Mouse (Mus musculus): ENCODE results near the gene Abi1. TPM values are rescaled to one million over a fixed set of nuclear protein-coding genes. Genes with fewer than 3 reads are reported as not detected.

Abi1 gene
- polyA plus RNA-seq, 1 experiment: 22.0 TPM

DNA sequence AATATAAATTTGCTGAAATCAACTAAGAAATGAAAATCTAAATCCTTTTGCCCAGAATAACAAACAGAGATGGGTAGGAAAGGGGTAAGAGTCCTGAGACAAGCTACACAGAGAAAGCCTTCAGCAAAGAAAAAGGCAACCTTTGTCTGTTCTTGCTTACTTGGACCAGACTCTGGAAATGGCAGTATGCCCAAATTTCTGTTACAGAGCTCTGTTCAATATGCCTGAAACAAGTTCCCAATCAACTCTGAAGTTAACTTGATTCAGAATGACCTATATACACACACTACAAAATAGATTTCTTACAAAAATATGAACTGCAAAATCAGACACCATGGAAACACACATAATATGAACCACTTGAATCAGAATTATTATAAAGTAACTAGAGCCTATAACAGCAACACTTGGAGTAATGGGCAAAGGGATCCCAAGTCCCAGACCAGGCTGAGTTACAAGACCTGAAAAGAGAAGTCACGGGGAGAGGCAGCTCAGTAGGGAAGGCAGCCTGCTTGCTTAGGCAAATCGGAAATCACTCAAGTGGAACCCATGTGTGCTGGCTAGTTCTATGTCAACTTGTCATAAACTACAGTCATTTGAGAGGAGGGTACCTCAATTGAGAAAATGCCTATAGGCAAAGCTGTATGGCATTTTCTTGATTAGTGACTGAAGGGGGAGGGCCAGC, 53.9 kb downstream of the Abi1 start:
- peaks cover 100% of the 10 kb centered on the region for H3K79me2 ChIP-seq (ENCODE audit: control insufficient read depth, insufficient read depth)
- no peaks in the 10 kb centered on the region for H3K27me3 ChIP-seq (ENCODE audit: control insufficient read depth, insufficient read depth, insufficient read length)
- no peak for TF ChIP-seq MYOG (IDR thresholded peaks at IDR 0.05; ENCODE audit: control insufficient read depth, extremely low read depth, insufficient read length)
- no peak for TF ChIP-seq CTCF (IDR thresholded peaks at IDR 0.05; ENCODE audit: control insufficient read depth, insufficient read depth, insufficient read length)
- no peak for TF ChIP-seq MAX (IDR thresholded peaks at IDR 0.05)
- no peak for TF ChIP-seq CEBPB (IDR thresholded peaks at IDR 0.05; ENCODE audit: low read depth)
- TF ChIP-seq USF1 (IDR thresholded peaks at IDR 0.05; ENCODE audit: low read depth): no peak
- no peak for TF ChIP-seq FOSL1 (IDR thresholded peaks at IDR 0.05; ENCODE audit: insufficient read depth, low read length, poor library complexity, severe bottlenecking)
- no peak for TF ChIP-seq MYOD1 (IDR thresholded peaks at IDR 0.05; ENCODE audit: control insufficient read depth, insufficient read length, low read depth)
- H3K79me3 ChIP-seq (ENCODE audit: low read depth): peaks cover 76% of the 10 kb centered on the region
- no peak overlapping the region for H3ac ChIP-seq (ENCODE audit: control insufficient read depth, insufficient read length, low read depth)
- H3K36me3 ChIP-seq (ENCODE audit: control insufficient read depth, insufficient read depth): no peaks in the 10 kb centered on the region
- no peak overlapping the region for H3K4me3 ChIP-seq (ENCODE audit: insufficient read depth, poor library complexity, severe bottlenecking)

- Histone ChIP-seq H3K79me2 (ENCODE audit: control insufficient read depth, insufficient read depth) (peaks cover 99% of the 10 kb centered on the region), H3K27me3 (ENCODE audit: control insufficient read depth, insufficient read depth, insufficient read length) (no peaks in the 10 kb centered on the region), H3K36me3 (ENCODE audit: control insufficient read depth, insufficient read depth) (no peaks in the 10 kb centered on the region), H3K4me3 (ENCODE audit: insufficient read depth, poor library complexity, severe bottlenecking) (no peak overlapping the region), H3ac (ENCODE audit: control insufficient read depth, insufficient read length, low read depth) (no peak overlapping the region), H3K79me3 (ENCODE audit: low read depth) (peaks cover 65% of the 10 kb centered on the region)
- peak; percentile 58 for TF ChIP-seq CEBPB (IDR thresholded peaks at IDR 0.05; ENCODE audit: low read depth)
- TF ChIP-seq MYOD1 (IDR thresholded peaks at IDR 0.05; ENCODE audit: control insufficient read depth, insufficient read length, low read depth): no peak
Observed at GRCm38 (mm10) chr2:22977387-22977973, 62.6 kb downstream of the Abi1 start.

DNA sequence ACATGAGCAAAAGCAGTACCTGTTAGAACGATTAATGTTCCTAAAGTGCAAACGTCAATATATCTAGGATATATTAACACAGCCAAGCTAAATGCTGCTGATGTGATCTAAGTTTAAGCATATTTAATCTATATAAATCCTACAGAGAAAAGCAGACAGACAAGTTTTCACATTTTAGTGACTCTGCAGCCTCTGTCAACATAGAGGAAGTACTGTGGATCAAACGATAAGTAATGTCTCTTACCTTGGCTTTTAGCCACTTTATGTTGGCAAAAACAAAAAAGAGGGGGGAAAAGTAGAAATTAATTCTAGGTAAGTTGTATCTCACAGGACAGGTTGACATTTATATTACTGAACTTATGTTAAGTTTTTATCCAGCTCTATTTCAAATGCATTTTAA, 77.1 kb downstream of the Abi1 start:
- peaks cover 33% of the 10 kb centered on the region for H3K79me3 ChIP-seq (ENCODE audit: low read depth)
- H3K36me3 ChIP-seq (ENCODE audit: control insufficient read depth, insufficient read depth): peaks cover 31% of the 10 kb centered on the region
- TF ChIP-seq USF1 (IDR thresholded peaks at IDR 0.05; ENCODE audit: low read depth) (no peak), FOSL1 (IDR thresholded peaks at IDR 0.05; ENCODE audit: insufficient read depth, low read length, poor library complexity, severe bottlenecking) (no peak), MAX (IDR thresholded peaks at IDR 0.05) (no peak), MYOD1 (IDR thresholded peaks at IDR 0.05; ENCODE audit: control insufficient read depth, insufficient read length, low read depth) (no peak), MYOG (IDR thresholded peaks at IDR 0.05; ENCODE audit: control insufficient read depth, extremely low read depth, insufficient read length) (no peak), CTCF (IDR thresholded peaks at IDR 0.05; ENCODE audit: control insufficient read depth, insufficient read depth, insufficient read length) (no peak), CEBPB (IDR thresholded peaks at IDR 0.05; ENCODE audit: low read depth) (no peak)
- no peak overlapping the region for H3K4me3 ChIP-seq (ENCODE audit: insufficient read depth, poor library complexity, severe bottlenecking)
- H3K79me2 ChIP-seq (ENCODE audit: control insufficient read depth, insufficient read depth): peaks cover 88% of the 10 kb centered on the region
- H3K27me3 ChIP-seq (ENCODE audit: control insufficient read depth, insufficient read depth, insufficient read length): no peaks in the 10 kb centered on the region
- H3ac ChIP-seq (ENCODE audit: control insufficient read depth, insufficient read length, low read depth): no peak overlapping the region

DNA sequence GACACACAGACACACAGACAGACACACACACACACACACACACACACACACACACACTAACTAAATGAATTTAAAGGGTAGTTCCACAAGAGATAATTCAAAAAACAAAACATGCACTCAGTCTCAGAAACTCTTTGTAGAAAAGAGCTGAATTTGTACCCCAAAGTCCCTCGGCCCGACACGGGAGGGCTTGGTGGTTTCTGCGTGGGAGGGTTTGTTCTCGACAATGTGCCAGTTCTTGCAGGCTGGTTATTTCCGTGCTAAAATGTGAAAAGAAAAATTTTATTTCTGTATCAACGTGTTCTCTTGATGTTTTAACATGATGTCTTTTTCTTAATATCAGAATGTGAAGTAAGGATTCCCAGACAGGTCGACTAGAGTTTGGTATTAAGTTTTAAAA, 77.8 kb downstream of the Abi1 start:
- Histone ChIP-seq H3K27me3 (ENCODE audit: control insufficient read depth, insufficient read depth, insufficient read length) (no peaks in the 10 kb centered on the region), H3K79me2 (ENCODE audit: control insufficient read depth, insufficient read depth) (peaks cover 86% of the 10 kb centered on the region), H3K79me3 (ENCODE audit: low read depth) (peaks cover 33% of the 10 kb centered on the region), H3K4me3 (ENCODE audit: insufficient read depth, poor library complexity, severe bottlenecking) (no peak overlapping the region), H3ac (ENCODE audit: control insufficient read depth, insufficient read length, low read depth) (no peak overlapping the region), H3K36me3 (ENCODE audit: control insufficient read depth, insufficient read depth) (peaks cover 38% of the 10 kb centered on the region)
- TF ChIP-seq CTCF (IDR thresholded peaks at IDR 0.05; ENCODE audit: control insufficient read depth, insufficient read depth, insufficient read length): no peak
- TF ChIP-seq MAX (IDR thresholded peaks at IDR 0.05): no peak
- TF ChIP-seq CEBPB (IDR thresholded peaks at IDR 0.05; ENCODE audit: low read depth): no peak
- TF ChIP-seq MYOG (IDR thresholded peaks at IDR 0.05; ENCODE audit: control insufficient read depth, extremely low read depth, insufficient read length): no peak
- no peak for TF ChIP-seq USF1 (IDR thresholded peaks at IDR 0.05; ENCODE audit: low read depth)
- TF ChIP-seq MYOD1 (IDR thresholded peaks at IDR 0.05; ENCODE audit: control insufficient read depth, insufficient read length, low read depth): no peak
- no peak for TF ChIP-seq FOSL1 (IDR thresholded peaks at IDR 0.05; ENCODE audit: insufficient read depth, low read length, poor library complexity, severe bottlenecking)

GRCm38 (mm10) chr2:22961681-22962080, 78.4 kb downstream of the Abi1 start:
- H3K36me3 ChIP-seq (ENCODE audit: control insufficient read depth, insufficient read depth): peaks cover 43% of the 10 kb centered on the region
- H3K79me3 ChIP-seq (ENCODE audit: low read depth): peaks cover 33% of the 10 kb centered on the region
- TF ChIP-seq FOSL1 (IDR thresholded peaks at IDR 0.05; ENCODE audit: insufficient read depth, low read length, poor library complexity, severe bottlenecking): no peak
- no peak for TF ChIP-seq MYOD1 (IDR thresholded peaks at IDR 0.05; ENCODE audit: control insufficient read depth, insufficient read length, low read depth)
- TF ChIP-seq CTCF (IDR thresholded peaks at IDR 0.05; ENCODE audit: control insufficient read depth, insufficient read depth, insufficient read length): no peak
- TF ChIP-seq USF1 (IDR thresholded peaks at IDR 0.05; ENCODE audit: low read depth): no peak
- TF ChIP-seq MAX (IDR thresholded peaks at IDR 0.05): no peak
- no peak for TF ChIP-seq CEBPB (IDR thresholded peaks at IDR 0.05; ENCODE audit: low read depth)
- no peak for TF ChIP-seq MYOG (IDR thresholded peaks at IDR 0.05; ENCODE audit: control insufficient read depth, extremely low read depth, insufficient read length)
- H3K79me2 ChIP-seq (ENCODE audit: control insufficient read depth, insufficient read depth): peaks cover 82% of the 10 kb centered on the region
- no peak overlapping the region for H3ac ChIP-seq (ENCODE audit: control insufficient read depth, insufficient read length, low read depth)
- no peaks in the 10 kb centered on the region for H3K27me3 ChIP-seq (ENCODE audit: control insufficient read depth, insufficient read depth, insufficient read length)
- no peak overlapping the region for H3K4me3 ChIP-seq (ENCODE audit: insufficient read depth, poor library complexity, severe bottlenecking)

Measured in C2C12 (cell line).